Mouse (Mus musculus) CD4-positive, CD25-positive, alpha-beta regulatory T cell, adult 2 months (primary cell): ENCODE data around the gene Slc25a23.

Experiments
- DNase-seq: peaks from one replicate; pipeline ENCODE4 v3.0.0-alpha.2; 2012; ENCODE audit warnings: low read depth, low spot score

Slc25a23 gene

GRCm38 (mm10) chr17:57076916-57077315 is 17.3 kb upstream of the Slc25a23 start:
- DNase-seq = no peak

DNA sequence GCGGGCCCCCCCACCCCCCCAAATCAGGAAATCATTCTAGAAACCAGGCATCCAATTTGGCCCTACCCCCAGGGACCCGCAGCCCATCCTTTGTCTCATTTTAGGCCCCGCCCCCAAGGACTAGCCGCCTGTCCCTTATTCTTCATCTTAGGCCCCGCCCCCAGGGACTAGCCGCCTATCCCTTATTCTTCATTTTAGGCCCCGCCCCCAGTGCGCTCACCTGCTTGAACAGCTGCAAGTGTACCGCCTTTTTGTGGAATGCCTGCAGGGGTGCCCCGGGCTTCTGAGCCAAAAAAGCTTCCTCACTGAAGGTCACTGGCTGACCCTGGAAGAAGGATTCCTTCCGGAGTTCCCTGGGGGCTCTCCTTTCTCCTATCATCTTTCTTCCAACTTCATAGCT is 11.0 kb upstream of the Slc25a23 start:
- DNase-seq = peak; percentile 20

GRCm38 (mm10) chr17:57070272-57070671 is 10.6 kb upstream of the Slc25a23 start:
- no peak for DNase-seq

DNA sequence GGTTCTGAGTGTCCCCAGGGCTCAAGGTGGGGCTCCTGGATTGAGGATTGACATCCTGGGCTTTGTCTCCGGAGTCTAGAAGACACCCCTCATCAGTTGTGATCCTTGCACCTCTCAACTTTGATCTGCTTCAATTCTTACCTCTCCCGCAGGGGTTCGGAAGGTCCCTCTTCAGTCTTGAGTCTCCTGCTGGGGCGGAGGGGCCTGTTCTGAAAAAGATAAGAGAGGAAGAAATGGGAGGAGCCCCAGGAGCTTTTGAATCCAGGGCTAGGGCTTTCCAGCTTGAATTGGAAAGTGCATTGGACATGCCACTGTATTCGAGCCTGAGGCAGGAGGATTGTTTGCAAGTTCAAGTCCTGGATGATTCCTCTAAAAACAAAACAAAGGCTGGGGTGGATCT is 7.2 kb upstream of the Slc25a23 start:
- no peak for DNase-seq

- no peak for DNase-seq
These were observed 3.4 kb upstream of the Slc25a23 start for GRCm38 (mm10) chr17:57063031-57063430.

GRCm38 (mm10) chr17:57062548-57062947 is 2.9 kb upstream of the Slc25a23 start:
- peak; percentile 28 for DNase-seq

- DNase-seq = peak; percentile 74
These were observed 2.4 kb upstream of the Slc25a23 start for GRCm38 (mm10) chr17:57062011-57062521.

GRCm38 (mm10) chr17:57061069-57061468 is 1.4 kb upstream of the Slc25a23 start:
- DNase-seq = peak; percentile 59

DNA sequence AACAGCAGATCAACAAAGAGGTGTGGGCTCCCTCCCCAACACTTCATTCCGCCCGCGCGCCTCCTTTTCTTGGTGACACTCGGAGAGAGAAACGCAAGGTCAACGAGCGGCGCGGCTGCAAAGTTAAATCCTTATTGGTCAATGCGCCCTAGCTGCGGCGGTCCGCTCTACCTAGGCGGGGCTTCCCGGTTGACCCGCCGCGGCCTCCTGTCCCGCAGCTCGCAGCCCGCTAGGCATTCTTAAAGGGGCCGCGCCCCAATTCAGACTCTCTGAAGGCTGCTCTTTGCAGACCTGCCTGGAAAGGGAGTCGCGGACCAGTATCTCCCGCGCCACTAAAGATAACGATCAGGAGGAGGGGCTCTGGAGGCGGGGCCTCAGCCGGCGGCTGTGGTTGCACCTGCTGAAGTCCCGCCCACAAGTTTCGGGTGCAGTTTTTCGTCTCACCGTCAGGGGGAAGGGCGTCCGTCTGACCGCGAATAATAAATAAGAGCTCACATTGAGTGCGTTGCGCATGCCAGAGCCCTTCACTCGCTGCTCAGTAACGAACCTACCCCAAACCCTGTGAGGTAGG is 653 bp upstream of the Slc25a23 start:
- peak; percentile 98 for DNase-seq

- peak; percentile 19 for DNase-seq
These were observed 675 bp downstream of the Slc25a23 start, which contains the start of gene Crb3 for GRCm38 (mm10) chr17:57058891-57059485. TSS of gene Crb3 (plus strand) at chr17:57059105.

- no peak for DNase-seq
These were observed 3.4 kb downstream of the Slc25a23 start for GRCm38 (mm10) chr17:57056246-57056645.

DNA sequence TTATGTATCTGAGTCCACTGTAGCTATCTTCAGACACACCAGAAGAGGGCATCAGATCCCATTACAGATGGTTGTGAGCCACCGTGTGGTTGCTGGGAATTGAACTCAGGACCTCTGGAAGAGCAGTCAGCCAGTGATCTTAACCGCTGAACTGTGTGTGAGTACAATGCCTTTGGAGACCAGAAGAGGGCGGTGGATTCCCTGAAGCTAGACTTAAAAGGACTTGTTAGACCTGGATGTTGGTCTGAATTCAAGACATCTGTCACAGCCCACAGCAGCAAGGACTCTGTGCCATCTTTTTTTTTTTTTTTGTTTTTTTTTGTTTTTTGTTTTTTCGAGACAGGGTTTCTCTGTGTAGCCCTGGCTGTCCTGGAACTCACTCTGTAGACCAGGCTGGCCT is 8.0 kb downstream of the Slc25a23 start:
- DNase-seq = peak; percentile 72

- DNase-seq = no peak
These were observed 10.8 kb downstream of the Slc25a23 start for GRCm38 (mm10) chr17:57048816-57049215.

DNA sequence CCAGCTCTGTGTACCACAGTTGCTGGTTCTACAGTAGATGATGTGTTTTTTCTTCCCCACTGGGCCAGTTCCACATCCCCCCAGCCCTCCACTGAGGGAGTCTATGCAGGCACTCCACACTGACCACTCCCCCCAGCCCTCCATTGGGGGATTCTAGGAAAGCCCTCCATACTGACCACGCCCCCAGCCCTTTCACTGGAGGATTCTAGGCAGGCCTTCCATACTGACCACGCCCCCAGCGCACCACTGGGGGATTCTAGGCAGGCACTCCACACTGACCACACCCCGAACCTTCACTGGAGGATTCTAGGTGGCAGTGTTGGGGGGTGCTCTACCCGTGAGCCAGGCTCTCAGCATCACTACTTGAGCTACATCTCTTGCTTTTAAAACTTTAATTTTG is 12.3 kb downstream of the Slc25a23 start:
- no peak for DNase-seq

- no peak for DNase-seq
These were observed 18.1 kb downstream of the Slc25a23 start, which contains the start of gene Slc25a41 for GRCm38 (mm10) chr17:57041554-57041953. TSS of gene Slc25a41 (minus strand) at chr17:57041654.

GRCm38 (mm10) chr17:57038978-57039377 is 20.7 kb downstream of the Slc25a23 start:
- peak; percentile 20 for DNase-seq

DNA sequence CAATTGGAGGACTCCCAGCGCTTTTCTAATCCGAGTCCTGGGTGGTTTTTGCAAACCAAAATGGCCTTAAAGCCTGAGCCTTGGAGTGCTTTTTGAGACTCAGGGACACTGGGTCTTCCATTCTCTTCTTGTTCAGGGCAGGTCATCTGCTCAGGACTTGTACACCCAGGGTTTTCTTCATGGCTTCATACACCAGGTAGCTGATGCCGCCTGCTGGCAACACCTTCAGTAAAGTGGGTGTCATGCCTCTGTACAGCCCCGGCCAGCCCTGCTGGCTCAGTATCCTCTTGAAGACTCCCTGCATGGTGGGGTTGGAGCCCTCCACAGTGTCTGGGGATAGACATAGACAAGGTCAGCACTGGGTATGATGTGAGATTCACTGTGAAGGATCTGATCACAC is 26.8 kb downstream of the Slc25a23 start:
- peak; percentile 24 for DNase-seq

- peak; percentile 100 for DNase-seq
These were observed 27.8 kb downstream of the Slc25a23 start for GRCm38 (mm10) chr17:57031661-57032420.

- DNase-seq = peak; percentile 63
These were observed 28.6 kb downstream of the Slc25a23 start, which contains the start of gene Khsrp for GRCm38 (mm10) chr17:57030931-57031660. TSS of gene Khsrp (minus strand) at chr17:57031522.

DNA sequence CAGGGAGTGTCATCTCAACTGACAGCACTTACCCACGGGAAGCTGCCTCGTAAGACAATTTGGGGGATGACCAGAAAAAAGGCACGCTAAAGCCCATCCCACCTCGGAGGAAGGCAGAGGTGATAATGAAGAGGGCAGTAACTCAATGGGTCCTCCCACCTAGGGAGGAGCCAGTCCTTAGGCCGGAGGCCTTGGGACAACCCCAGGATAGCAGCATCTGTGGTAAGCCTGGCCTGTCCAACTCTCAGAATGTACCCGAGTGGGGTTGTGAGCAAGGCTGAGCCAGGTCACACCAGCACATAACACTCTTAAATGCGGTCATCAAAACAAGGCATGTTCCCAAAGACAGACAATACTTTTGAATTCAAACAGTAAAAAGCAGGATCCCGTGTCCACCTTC is 30.0 kb downstream of the Slc25a23 start:
- no peak for DNase-seq

- DNase-seq = no peak
These were observed 32.2 kb downstream of the Slc25a23 start for GRCm38 (mm10) chr17:57027471-57027870.

GRCm38 (mm10) chr17:57020960-57021359 is 38.7 kb downstream of the Slc25a23 start:
- no peak for DNase-seq
